Mouse (Mus musculus) G1E (cell line): ENCODE data around the gene Pex11b.

ENCODE experiments used
- CTCF ChIP-seq: IDR thresholded peaks from 2 replicates; pipeline ENCODE4 v1.5.1; 2012; ENCODE audit warnings: low read depth, low read length, inconsistent platforms, mixed read lengths
- GATA1 ChIP-seq: IDR thresholded peaks from 2 replicates; pipeline ENCODE4 v1.6.1; 2012; ENCODE audit warnings: borderline replicate concordance, low read length, inconsistent platforms, mixed read lengths
- TAL1 ChIP-seq: conservative IDR thresholded peaks from 2 replicates; pipeline ENCODE4 v1.6.1; 2012; ENCODE audit warnings: low read depth, low read length, inconsistent platforms, mixed read lengths

DNA sequence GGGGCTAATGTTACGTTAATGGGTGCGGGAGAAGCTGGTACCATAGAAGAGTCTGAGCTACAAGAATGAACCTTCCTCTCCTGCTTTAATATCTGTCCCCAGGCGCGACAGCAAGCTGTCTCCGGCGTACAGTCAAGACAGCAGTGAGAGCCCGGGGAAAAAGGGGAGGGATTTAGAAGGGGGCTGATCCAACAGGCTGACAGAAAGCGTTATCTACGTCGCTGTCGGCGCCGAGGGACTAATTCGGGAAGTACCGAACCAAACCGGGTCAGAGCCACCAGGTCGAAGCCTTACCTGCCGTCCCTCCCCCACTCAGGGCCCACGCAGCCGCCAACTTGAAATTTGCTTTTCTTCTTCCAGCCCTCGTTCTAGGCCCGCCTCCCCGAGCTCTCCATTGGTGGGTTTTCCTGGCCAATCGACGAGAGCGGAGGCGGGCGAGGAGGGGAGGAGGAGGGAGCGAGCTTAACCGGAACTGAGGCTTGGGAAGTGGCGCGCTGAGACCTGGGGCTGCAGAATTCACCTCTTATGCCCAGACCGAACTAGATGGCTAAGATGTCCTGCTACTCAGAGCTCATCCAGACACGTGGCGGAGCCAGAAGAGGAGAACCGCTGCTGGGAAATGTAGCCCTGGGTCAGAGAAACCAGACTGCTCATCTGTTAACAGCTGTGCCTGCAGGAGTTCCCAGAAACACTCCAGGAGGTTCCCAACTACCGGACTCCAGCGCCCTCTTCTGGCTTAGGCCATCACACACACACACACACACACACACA is 41.2 kb upstream of the Pex11b start, which contains the start of gene Polr3gl:
- TF ChIP-seq CTCF: no peak
- TF ChIP-seq GATA1: no peak
- no peak for TF ChIP-seq TAL1
